Comparison of ENCODE assay signal across 28 mouse cellular contexts in genomic region chr10:70877631-70878030, GRCm38 (mm10).
DNase-seq lines count a peak whose midpoint lies in the region; ATAC-seq and TF ChIP-seq lines count a peak whose summit lies in the region.
"Had no signal": no experiment of that assay in that cellular context is flagged by ENCODE, and none has a peak within 500 bp of the region (broad histone marks: within the 10 kb centered on the region; RNA-seq: fewer than 3 reads in every experiment).

No protein-coding gene starts in this region.

- peak; percentile 56 for DNase-seq in embryonic facial prominence, embryonic 14.5 days (ENCODE audit: low spot score)
- no peak for DNase-seq in embryonic facial prominence, embryonic 10.5 days (ENCODE audit: low spot score)
- DNase-seq in kidney, adult 2 months: peak; percentile 17
- no peak for DNase-seq in kidney, postnatal 4 days
- no peak for DNase-seq in lung, adult 18-20 months
- DNase-seq: adrenal gland, postnatal 10 days; cerebellum, adult 8-10 months; cerebellum, postnatal 36 days; embryo, embryonic 11 days; gastrocnemius, postnatal 25 days; liver; right cerebral cortex, postnatal 4 days; thymus, postnatal 25 days had no signal

- no peak overlapping the region for H3ac ChIP-seq in myocyte (ENCODE audit: control insufficient read depth, insufficient read length)

- H3K4me1 ChIP-seq in embryonic facial prominence, embryonic 14.5 days (ENCODE audit: control insufficient read depth, insufficient read depth, low read length): no peaks in the 10 kb centered on the region
- 0 out of 2 replicates have a peak, but pooled peaks cover 6% of the 10 kb centered on the region for H3K4me1 ChIP-seq in embryonic facial prominence, embryonic 10.5 days
- H3K4me1 ChIP-seq in kidney, adult 2 months (ENCODE audit: control insufficient read depth, insufficient read depth, low read length): no peaks in the 10 kb centered on the region
- peaks cover 58% of the 10 kb centered on the region for H3K4me1 ChIP-seq in E14TG2a.4 (replicated peaks; ENCODE audit: low read depth, low read length)
- H3K4me1 ChIP-seq: limb, embryonic 10.5 days; liver, embryonic 15.5 days; stomach, embryonic 15.5 days had no signal

- H3K4me2 ChIP-seq in embryonic facial prominence, embryonic 14.5 days (ENCODE audit: low read depth, low read length): no peak overlapping the region
- peak overlapping the region; percentile 13 for H3K4me2 ChIP-seq in myocyte (ENCODE audit: low read depth)
- H3K4me2 ChIP-seq: hindbrain, embryonic 12.5 days; liver, embryonic 15.5 days; midbrain, embryonic 15.5 days; neural tube, embryonic 13.5 days; stomach, embryonic 15.5 days had no signal

- peak overlapping the region; percentile 10; the same call in 1 of the 2 replicates for H3K27ac ChIP-seq in embryonic facial prominence, embryonic 14.5 days (replicated peaks; ENCODE audit: low read depth, low read length)
- no peak overlapping the region for H3K27ac ChIP-seq in embryonic facial prominence, embryonic 10.5 days (replicated peaks)
- H3K27ac ChIP-seq in kidney, adult 2 months (ENCODE audit: insufficient read depth, low read depth, low read length): no peak overlapping the region
- H3K27ac ChIP-seq: forebrain, embryonic 10.5 days; heart, adult 2 months; hindbrain, embryonic 12.5 days; layer of hippocampus, adult 2 months; limb, embryonic 10.5 days; liver, embryonic 15.5 days; macrophage; midbrain, embryonic 15.5 days; neural tube, embryonic 13.5 days; stomach, embryonic 15.5 days had no signal

- no peak for TF ChIP-seq CTCF in kidney, adult 2 months (conservative IDR thresholded peaks at IDR 0.05; ENCODE audit: insufficient read depth, insufficient read length, low read depth, low read length)
- TF ChIP-seq CTCF in E14TG2a.4 (conservative IDR thresholded peaks at IDR 0.05; ENCODE audit: low read length): no peak

- WGBS in embryonic facial prominence, embryonic 14.5 days: 49% methylated on average over 8 of the region's 8 CpGs
- 68% methylated on average over 8 of the region's 8 CpGs for WGBS in embryonic facial prominence, embryonic 10.5 days
- 38% methylated on average over 8 of the region's 8 CpGs for WGBS in kidney, adult 2 months

- no peaks in the 10 kb centered on the region for H3K9me3 ChIP-seq in embryonic facial prominence, embryonic 14.5 days (ENCODE audit: control insufficient read depth, low read length)
- no peaks in the 10 kb centered on the region for H3K9me3 ChIP-seq in embryonic facial prominence, embryonic 10.5 days
- H3K9me3 ChIP-seq in E14TG2a.4 (ENCODE audit: low read length): peaks cover 16% of the 10 kb centered on the region
- H3K9me3 ChIP-seq: forebrain, embryonic 10.5 days; hindbrain, embryonic 12.5 days; limb, embryonic 10.5 days; liver, embryonic 15.5 days; midbrain, embryonic 15.5 days; neural tube, embryonic 13.5 days; stomach, embryonic 15.5 days had no signal

- ATAC-seq in embryonic facial prominence, embryonic 14.5 days (ENCODE audit: low read depth): no peak
- ATAC-seq: activated CD4-positive, CD25-positive, alpha-beta regulatory T cell, adult 4 months; CD4-positive, CD25-positive, alpha-beta regulatory T cell, adult 4 months; forebrain, embryonic 16.5 days; midbrain, embryonic 15.5 days had no signal

- no peaks in the 10 kb centered on the region for H3K27me3 ChIP-seq in embryonic facial prominence, embryonic 14.5 days (replicated peaks; ENCODE audit: control insufficient read depth, insufficient read depth, low read length)
- no peaks in the 10 kb centered on the region for H3K27me3 ChIP-seq in embryonic facial prominence, embryonic 10.5 days (replicated peaks; ENCODE audit: low read depth, poor library complexity, severe bottlenecking)
- H3K27me3 ChIP-seq in kidney, adult 2 months (replicated peaks; ENCODE audit: control insufficient read depth, insufficient read depth, low read length): no peaks in the 10 kb centered on the region
- H3K27me3 ChIP-seq in E14TG2a.4 (ENCODE audit: insufficient read depth, low read length): no peaks in the 10 kb centered on the region
- no peaks in the 10 kb centered on the region for H3K27me3 ChIP-seq in myocyte (ENCODE audit: control insufficient read depth, insufficient read depth, insufficient read length)
- H3K27me3 ChIP-seq: hindbrain, embryonic 12.5 days; liver, embryonic 15.5 days; midbrain, embryonic 15.5 days; neural tube, embryonic 13.5 days; stomach, embryonic 15.5 days had no signal

- no peak for TF ChIP-seq POLR2A in kidney, adult 2 months (IDR thresholded peaks at IDR 0.05; ENCODE audit: low read depth, low read length)
- TF ChIP-seq POLR2A in myocyte (IDR thresholded peaks at IDR 0.05; ENCODE audit: insufficient read length, low read depth): no peak

- H3K79me2 ChIP-seq in myocyte (ENCODE audit: control insufficient read depth, insufficient read depth): no peaks in the 10 kb centered on the region

- H3K36me3 ChIP-seq in embryonic facial prominence, embryonic 14.5 days (ENCODE audit: control insufficient read depth, insufficient read depth, low read length): no peaks in the 10 kb centered on the region
- H3K36me3 ChIP-seq in embryonic facial prominence, embryonic 10.5 days (replicated peaks): no peaks in the 10 kb centered on the region
- H3K36me3 ChIP-seq in kidney, adult 2 months (ENCODE audit: control insufficient read depth, insufficient read depth, low read length): no peaks in the 10 kb centered on the region
- H3K36me3 ChIP-seq in E14TG2a.4 (ENCODE audit: insufficient read depth, low read length) (no peaks in the 10 kb centered on the region; the same call in 1 of the 2 replicates), myocyte (ENCODE audit: control insufficient read depth, insufficient read depth) (no peaks in the 10 kb centered on the region)
- H3K36me3 ChIP-seq: forebrain, embryonic 10.5 days; hindbrain, embryonic 12.5 days; limb, embryonic 10.5 days; liver, embryonic 15.5 days; midbrain, embryonic 15.5 days; neural tube, embryonic 13.5 days; stomach, embryonic 15.5 days had no signal

- H3K4me3 ChIP-seq in embryonic facial prominence, embryonic 14.5 days (ENCODE audit: low read depth, low read length): no peak overlapping the region
- H3K4me3 ChIP-seq in embryonic facial prominence, embryonic 10.5 days: no peak overlapping the region
- no peak overlapping the region for H3K4me3 ChIP-seq in kidney, adult 2 months (ENCODE audit: insufficient read depth, low read depth, low read length)
- H3K4me3 ChIP-seq in E14TG2a.4 (replicated peaks; ENCODE audit: low read length) (peak overlapping the region; percentile 29), myocyte (no peak overlapping the region)
- H3K4me3 ChIP-seq: forebrain, embryonic 10.5 days; heart, adult 2 months; hindbrain, embryonic 12.5 days; layer of hippocampus, adult 2 months; limb, embryonic 10.5 days; liver, embryonic 15.5 days; midbrain, embryonic 15.5 days; neural tube, embryonic 13.5 days; stomach, embryonic 15.5 days had no signal

- no peak overlapping the region for H3K9ac ChIP-seq in embryonic facial prominence, embryonic 14.5 days (ENCODE audit: low read depth, low read length)
- H3K9ac ChIP-seq: hindbrain, embryonic 12.5 days; liver, embryonic 15.5 days; midbrain, embryonic 15.5 days; neural tube, embryonic 13.5 days; stomach, embryonic 15.5 days had no signal

TF ChIP-seq in myocyte, 11 proteins besides CTCF, POLR2A, EP300 and RAD21:
- TF ChIP-seq MAX (IDR thresholded peaks at IDR 0.05; ENCODE audit: low read depth) (no peak), CEBPB (IDR thresholded peaks at IDR 0.05; ENCODE audit: insufficient read depth, poor library complexity, severe bottlenecking) (no peak), TCF12 (IDR thresholded peaks at IDR 0.05; ENCODE audit: insufficient read depth, poor library complexity, severe bottlenecking) (no peak), E2F4 (IDR thresholded peaks at IDR 0.05; ENCODE audit: insufficient read depth) (no peak), POLR2AphosphoS2 (IDR thresholded peaks at IDR 0.05; ENCODE audit: insufficient read length, low read depth) (no peak), MYOG (IDR thresholded peaks at IDR 0.05; ENCODE audit: control insufficient read depth in 1 of 3, insufficient read depth in 1 of 3, insufficient read length in 2 of 3, low read depth in 2 of 3) (no peak), USF1 (IDR thresholded peaks at IDR 0.05; ENCODE audit: low read depth) (no peak), MYOD1 (IDR thresholded peaks at IDR 0.05; ENCODE audit: control insufficient read depth in 1 of 3, insufficient read length in 2 of 3, low read depth in 2 of 3) (no peak), TCF3 (IDR thresholded peaks at IDR 0.05; ENCODE audit: insufficient read length, low read depth) (no peak), REST (IDR thresholded peaks at IDR 0.05; ENCODE audit: insufficient read depth, insufficient read length) (no peak), SRF (IDR thresholded peaks at IDR 0.05; ENCODE audit: control insufficient read depth, insufficient read length, low read depth) (no peak)

Comparison
In these comparisons a context has a peak if more than half of its experiments do, and no peak if none do; other contexts are left out.
1. DNase-seq: peak in embryonic facial prominence, embryonic 14.5 days (single experiment) and kidney, adult 2 months (single experiment); none in embryonic facial prominence, embryonic 10.5 days (single experiment), kidney, postnatal 4 days (0 of 2) and lung, adult 18-20 months (0 of 2).